Mouse (Mus musculus): ENCODE data around the gene Edil3. TPM values are rescaled to one million over a fixed set of nuclear protein-coding genes. Genes with fewer than 3 reads are reported as not detected.

Edil3 gene
- polyA plus RNA-seq, 1 experiment: 51.4 TPM

- Histone ChIP-seq H3K27me3 (ENCODE audit: control insufficient read depth, insufficient read depth, low read length) (no peaks in the 10 kb centered on the region), H3K4me3 (replicated peaks; ENCODE audit: insufficient read depth, low read depth, low read length) (no peak overlapping the region), H3K27ac (ENCODE audit: insufficient read depth, low read length) (no peak overlapping the region), H3K4me1 (ENCODE audit: control insufficient read depth, insufficient read depth, low read length) (no peaks in the 10 kb centered on the region)
- WGBS: 15% methylated on average over 3 of the region's 3 CpGs
- no peak for DNase-seq
- no peak for TF ChIP-seq POLR2A (IDR thresholded peaks at IDR 0.05; ENCODE audit: borderline replicate concordance, insufficient read depth, low read length)
- TF ChIP-seq CTCF (IDR thresholded peaks at IDR 0.05; ENCODE audit: borderline replicate concordance, insufficient read depth, low read depth, low read length): no peak
Measured at GRCm38 (mm10) chr13:89355234-89355633, 534.0 kb downstream of the Edil3 start.

DNA sequence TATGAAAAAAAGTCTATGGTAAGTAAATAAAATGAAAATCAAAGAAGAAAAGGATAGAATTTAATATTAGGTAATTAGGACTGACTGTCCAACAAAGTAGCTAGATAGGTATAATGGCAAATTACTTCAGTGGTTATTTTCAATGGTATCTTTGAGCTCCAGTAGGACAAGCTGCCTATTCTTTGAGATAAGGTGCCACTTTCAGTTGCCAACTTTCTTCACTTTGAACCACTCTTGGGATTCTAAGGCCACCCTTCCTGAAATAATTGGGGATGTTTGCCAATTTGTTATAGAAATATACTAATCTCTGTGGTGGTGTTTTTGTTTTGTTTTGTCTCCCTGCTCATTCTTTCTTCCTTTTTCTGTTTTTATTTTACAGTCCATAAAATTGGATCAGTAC, 537.1 kb downstream of the Edil3 start:
- no peak for DNase-seq
- H3K27me3 ChIP-seq (ENCODE audit: control insufficient read depth, insufficient read depth, low read length): no peaks in the 10 kb centered on the region
- TF ChIP-seq POLR2A (IDR thresholded peaks at IDR 0.05; ENCODE audit: borderline replicate concordance, insufficient read depth, low read length): no peak
- TF ChIP-seq CTCF (IDR thresholded peaks at IDR 0.05; ENCODE audit: borderline replicate concordance, insufficient read depth, low read depth, low read length): no peak

DNA sequence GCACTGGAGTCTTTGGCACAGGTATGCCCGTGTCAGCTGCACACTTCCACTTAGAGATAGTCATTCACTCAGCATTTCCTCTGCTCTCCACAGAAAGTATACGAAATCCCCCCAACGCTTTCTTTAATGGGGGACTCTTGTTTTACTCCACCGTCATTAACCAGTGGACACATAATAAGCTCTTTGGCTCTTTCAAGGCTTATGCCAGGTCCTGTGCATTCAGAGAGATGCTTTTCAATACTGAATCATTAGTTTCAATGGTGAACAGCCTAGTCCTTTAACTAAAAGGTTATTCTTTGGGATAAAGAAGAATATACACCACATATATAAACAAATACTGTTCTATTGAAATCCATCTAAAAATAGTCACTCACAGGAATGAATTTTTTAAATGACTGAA, 541.0 kb downstream of the Edil3 start:
- H3K4me3 ChIP-seq (replicated peaks; ENCODE audit: insufficient read depth, low read depth, low read length): no peak overlapping the region
- no peaks in the 10 kb centered on the region for H3K4me1 ChIP-seq (ENCODE audit: control insufficient read depth, insufficient read depth, low read length)
- TF ChIP-seq POLR2A (IDR thresholded peaks at IDR 0.05; ENCODE audit: borderline replicate concordance, insufficient read depth, low read length): no peak
- TF ChIP-seq CTCF (IDR thresholded peaks at IDR 0.05; ENCODE audit: borderline replicate concordance, insufficient read depth, low read depth, low read length): no peak
- 78% methylated on average over 4 of the region's 4 CpGs for WGBS
- DNase-seq: no peak
- H3K27me3 ChIP-seq (ENCODE audit: control insufficient read depth, insufficient read depth, low read length): no peaks in the 10 kb centered on the region
- no peak overlapping the region for H3K27ac ChIP-seq (ENCODE audit: insufficient read depth, low read length)

More for the DNA sequence above, 537.1 kb downstream of the Edil3 start:
- Histone ChIP-seq H3K4me1 (ENCODE audit: control insufficient read depth, insufficient read depth, low read length) (no peaks in the 10 kb centered on the region), H3K27ac (ENCODE audit: insufficient read depth, low read length) (no peak overlapping the region), H3K4me3 (replicated peaks; ENCODE audit: insufficient read depth, low read depth, low read length) (no peak overlapping the region)

- Histone ChIP-seq H3K4me3 (replicated peaks; ENCODE audit: insufficient read depth, low read depth, low read length) (no peak overlapping the region), H3K27ac (ENCODE audit: insufficient read depth, low read length) (no peak overlapping the region), H3K4me1 (ENCODE audit: control insufficient read depth, insufficient read depth, low read length) (no peaks in the 10 kb centered on the region), H3K27me3 (ENCODE audit: control insufficient read depth, insufficient read depth, low read length) (no peaks in the 10 kb centered on the region)
- DNase-seq: no peak
- TF ChIP-seq POLR2A (IDR thresholded peaks at IDR 0.05; ENCODE audit: borderline replicate concordance, insufficient read depth, low read length) (no peak), CTCF (IDR thresholded peaks at IDR 0.05; ENCODE audit: borderline replicate concordance, insufficient read depth, low read depth, low read length) (no peak)
Measured at GRCm38 (mm10) chr13:89371253-89371652, 550.0 kb downstream of the Edil3 start.

DNA sequence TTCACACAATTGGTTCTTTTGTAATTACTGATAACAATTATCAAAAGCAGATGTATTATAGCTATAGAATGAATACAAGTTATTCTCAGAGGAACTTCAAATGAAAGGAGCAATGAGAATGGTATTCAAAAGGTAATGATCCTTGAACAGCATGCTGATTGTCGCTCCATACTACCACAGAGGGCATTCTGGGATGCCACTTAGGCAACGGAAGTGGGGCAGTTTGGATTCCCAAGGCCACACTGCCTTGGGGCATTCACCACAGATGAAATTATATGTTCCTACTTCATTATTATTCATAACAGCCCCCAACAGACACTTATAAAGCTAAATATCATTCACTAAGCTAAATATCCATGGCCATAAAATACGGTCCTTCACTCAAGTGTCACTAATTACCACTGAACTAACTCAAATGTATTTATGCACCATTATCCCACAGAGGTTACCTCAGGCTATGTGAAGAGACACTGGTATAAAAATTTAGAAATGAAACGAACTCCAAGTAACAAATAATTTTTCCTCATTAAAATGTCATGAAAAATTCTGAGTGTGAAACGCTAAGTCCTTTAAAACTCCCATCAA, 550.5 kb downstream of the Edil3 start:
- TF ChIP-seq CTCF (IDR thresholded peaks at IDR 0.05; ENCODE audit: borderline replicate concordance, insufficient read depth, low read depth, low read length) (no peak), POLR2A (IDR thresholded peaks at IDR 0.05; ENCODE audit: borderline replicate concordance, insufficient read depth, low read length) (no peak)
- H3K4me1 ChIP-seq (ENCODE audit: control insufficient read depth, insufficient read depth, low read length): no peaks in the 10 kb centered on the region
- no peak for DNase-seq
- WGBS: 81% methylated on average over 5 of the region's 5 CpGs
- H3K27ac ChIP-seq (ENCODE audit: insufficient read depth, low read length): no peak overlapping the region
- no peak overlapping the region for H3K4me3 ChIP-seq (replicated peaks; ENCODE audit: insufficient read depth, low read depth, low read length)
- H3K27me3 ChIP-seq (ENCODE audit: control insufficient read depth, insufficient read depth, low read length): no peaks in the 10 kb centered on the region

Data from cerebellum, adult 2 months (tissue).